Mouse (Mus musculus) cerebellum, adult 2 months (tissue): Measurements from ENCODE around the gene Shank2.

Source experiments
- CTCF ChIP-seq: fragments of 200-500 bp; IDR thresholded peaks from 2 replicates; pipeline ENCODE4 v1.5.1; 2011; ENCODE audit warnings: low read depth, mild to moderate bottlenecking, control low read depth, low read length, moderate library complexity, borderline replicate concordance; ENCODE audit not compliant: insufficient read depth
- POLR2A ChIP-seq: fragments of 200-500 bp; IDR thresholded peaks from 2 replicates; pipeline ENCODE4 v1.6.1; 2011; ENCODE audit warnings: low read length, control low read depth, borderline replicate concordance; ENCODE audit not compliant: insufficient read depth

DNA sequence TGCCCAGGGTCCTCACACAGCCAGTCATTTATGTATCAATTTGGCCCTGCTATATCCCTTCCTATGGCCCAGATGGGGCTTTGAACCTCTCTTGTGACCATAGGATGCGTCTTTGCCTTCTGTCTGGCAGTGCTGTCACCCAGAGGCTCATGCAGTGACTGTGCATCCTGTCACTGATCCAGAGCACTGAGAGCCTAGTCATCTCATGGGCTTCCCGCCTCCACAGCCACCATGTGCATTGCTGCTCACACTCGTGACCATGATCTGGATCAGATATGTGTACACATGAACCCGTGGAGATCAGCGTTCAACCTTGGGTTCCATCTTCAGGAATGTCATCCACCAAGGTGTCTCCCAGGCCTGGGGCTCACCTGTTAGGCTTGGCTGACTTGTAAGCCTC is 227.0 kb downstream of the Shank2 start:
- no peak for TF ChIP-seq CTCF
- no peak for TF ChIP-seq POLR2A
